Mouse (Mus musculus): ENCODE data around the gene Tmem132c.

Gene Tmem132c

DNA sequence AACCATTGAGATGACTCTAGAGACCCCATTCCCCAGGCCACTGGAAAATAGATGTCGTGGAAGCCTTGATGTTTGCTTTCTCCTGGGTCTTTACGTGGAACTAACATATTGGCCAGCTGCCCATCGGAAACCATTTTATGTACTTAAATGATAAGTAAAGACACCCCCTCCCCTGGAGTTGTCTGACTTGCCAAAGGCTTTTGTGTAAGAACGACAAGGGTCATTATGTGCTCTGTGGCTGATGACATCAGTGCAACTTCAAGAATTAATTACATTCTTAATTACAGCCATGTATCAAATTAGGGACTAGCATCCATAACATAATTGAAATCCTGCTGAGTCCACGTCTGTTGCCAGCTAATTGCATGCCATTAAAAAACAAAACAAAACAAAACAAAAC lies 45.3 kb downstream of the Tmem132c start:
- DNase-seq, result no peak

DNA sequence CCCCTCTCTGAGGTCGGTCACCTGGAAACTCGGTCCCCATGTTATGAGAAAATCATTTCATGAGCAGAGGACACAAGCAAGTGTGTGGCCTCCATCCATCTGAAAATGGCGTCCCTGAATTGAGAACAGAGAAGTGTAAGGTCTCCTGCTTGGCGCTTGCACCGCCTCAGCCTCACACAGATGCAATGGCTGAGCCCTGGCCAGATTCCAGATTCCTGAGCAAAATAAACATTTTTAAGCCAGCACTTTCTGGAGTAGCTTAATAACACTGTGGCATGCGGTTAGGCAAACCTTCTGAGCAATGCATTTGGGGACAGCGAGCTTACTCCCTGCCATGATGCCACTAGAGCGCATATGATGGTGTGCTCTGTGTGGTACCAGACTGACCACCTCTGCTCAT lies 48.1 kb downstream of the Tmem132c start:
- DNase-seq, result no peak

DNA sequence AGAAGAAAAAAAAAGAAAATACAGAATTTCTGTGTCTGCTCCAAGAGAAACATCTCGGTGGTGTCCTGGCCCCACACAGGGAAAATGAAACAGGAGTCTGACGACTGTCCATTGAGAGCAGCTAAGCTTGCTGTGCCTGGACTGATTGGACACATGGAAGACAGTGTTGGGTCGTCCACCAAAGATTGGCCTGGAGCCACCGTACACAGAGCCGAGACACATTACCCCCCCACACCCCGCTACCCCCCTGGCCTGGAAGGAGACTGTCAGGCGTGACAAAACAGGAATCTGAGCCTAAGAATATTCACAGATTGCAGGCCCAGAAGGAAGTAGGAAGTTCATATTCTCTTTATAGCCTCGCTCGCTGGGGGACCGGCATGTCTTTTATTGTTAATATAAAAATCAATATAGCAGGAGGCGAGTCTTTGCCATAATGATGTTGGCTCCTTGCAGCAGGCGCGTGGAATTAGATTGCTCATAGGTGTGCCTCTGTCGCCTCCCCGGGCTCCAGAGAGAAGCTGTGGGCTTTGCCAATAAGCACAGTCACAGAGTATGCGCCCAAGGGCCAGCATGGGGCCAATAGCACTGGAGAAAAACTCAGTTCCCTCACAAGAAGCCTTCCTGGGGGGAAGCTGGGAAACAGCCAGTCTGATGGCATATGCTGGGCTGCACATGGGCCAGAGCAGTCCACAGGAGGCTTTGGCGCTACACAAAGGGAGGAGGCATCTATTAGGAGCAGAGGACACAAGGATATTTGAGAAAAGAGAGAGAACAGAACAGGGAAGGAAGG lies 49.0 kb downstream of the Tmem132c start:
- DNase-seq, result peak; percentile 87 to 91

DNA sequence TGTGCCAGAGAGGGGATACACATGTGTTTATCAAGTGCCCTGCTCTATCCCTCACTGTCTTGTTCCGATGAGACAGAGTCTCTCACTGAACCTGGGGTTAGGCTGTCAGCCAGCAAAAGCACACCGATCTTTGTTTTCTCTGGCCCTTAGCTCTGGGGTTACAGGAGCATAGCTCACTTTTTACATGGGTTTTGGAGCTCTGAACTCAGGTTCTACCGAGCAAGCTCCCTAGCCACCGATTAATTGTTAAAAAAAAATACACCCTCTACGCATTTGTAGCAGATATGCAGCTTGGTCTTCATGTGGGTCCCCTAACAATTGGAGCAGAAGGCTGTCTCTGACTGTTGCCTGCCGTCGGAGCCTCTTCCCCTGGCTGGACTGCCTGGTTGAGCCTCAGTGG lies 50.0 kb downstream of the Tmem132c start:
- DNase-seq, result no peak

- no peak for DNase-seq
Observed at GRCm38 (mm10) chr5:127293698-127294097, 52.1 kb downstream of the Tmem132c start.

- DNase-seq, result no peak
Observed at GRCm38 (mm10) chr5:127297461-127297860, 55.9 kb downstream of the Tmem132c start.

GRCm38 (mm10) chr5:127298060-127298459 lies 56.5 kb downstream of the Tmem132c start:
- no peak for DNase-seq

GRCm38 (mm10) chr5:127299010-127299409 lies 57.4 kb downstream of the Tmem132c start:
- DNase-seq, result no peak

- peak; percentile 73 to 74 for DNase-seq
Observed at GRCm38 (mm10) chr5:127300597-127301254, 59.1 kb downstream of the Tmem132c start.

- no peak for DNase-seq
Observed at GRCm38 (mm10) chr5:127305312-127305711, 63.7 kb downstream of the Tmem132c start.

- DNase-seq, result peak; percentile 80 to 86
Observed at GRCm38 (mm10) chr5:127305719-127306118, 64.1 kb downstream of the Tmem132c start.

DNA sequence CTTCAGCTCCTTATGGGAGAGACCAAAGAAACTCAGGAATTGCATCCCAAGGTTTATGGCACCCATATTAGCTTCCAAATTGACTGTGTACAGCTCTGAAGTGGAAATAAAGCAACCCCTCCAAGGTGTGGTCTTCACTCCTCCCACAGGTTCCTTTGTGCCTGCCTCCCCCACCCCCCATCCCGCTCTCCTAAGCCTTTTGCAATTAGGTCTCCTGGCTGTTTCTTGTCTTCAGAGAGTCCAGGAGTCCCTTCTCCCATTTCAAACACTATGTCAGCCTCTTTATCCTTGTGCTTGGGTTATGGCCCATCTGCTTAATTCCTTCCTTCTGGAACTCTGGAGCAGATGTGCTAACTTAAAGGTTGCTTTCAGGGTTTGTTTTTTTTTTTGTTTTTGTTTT lies 65.1 kb downstream of the Tmem132c start:
- DNase-seq, result no peak

- DNase-seq, result no peak
Observed at GRCm38 (mm10) chr5:127310318-127311004, 68.9 kb downstream of the Tmem132c start.

GRCm38 (mm10) chr5:127311005-127311331 lies 69.4 kb downstream of the Tmem132c start:
- no peak for DNase-seq

GRCm38 (mm10) chr5:127313634-127314033 lies 72.0 kb downstream of the Tmem132c start:
- DNase-seq, result peak; percentile 63 to 70

- no peak for DNase-seq
Observed at GRCm38 (mm10) chr5:127319096-127319779, 77.6 kb downstream of the Tmem132c start.

GRCm38 (mm10) chr5:127324645-127325044 lies 83.0 kb downstream of the Tmem132c start:
- DNase-seq, result no peak

DNA sequence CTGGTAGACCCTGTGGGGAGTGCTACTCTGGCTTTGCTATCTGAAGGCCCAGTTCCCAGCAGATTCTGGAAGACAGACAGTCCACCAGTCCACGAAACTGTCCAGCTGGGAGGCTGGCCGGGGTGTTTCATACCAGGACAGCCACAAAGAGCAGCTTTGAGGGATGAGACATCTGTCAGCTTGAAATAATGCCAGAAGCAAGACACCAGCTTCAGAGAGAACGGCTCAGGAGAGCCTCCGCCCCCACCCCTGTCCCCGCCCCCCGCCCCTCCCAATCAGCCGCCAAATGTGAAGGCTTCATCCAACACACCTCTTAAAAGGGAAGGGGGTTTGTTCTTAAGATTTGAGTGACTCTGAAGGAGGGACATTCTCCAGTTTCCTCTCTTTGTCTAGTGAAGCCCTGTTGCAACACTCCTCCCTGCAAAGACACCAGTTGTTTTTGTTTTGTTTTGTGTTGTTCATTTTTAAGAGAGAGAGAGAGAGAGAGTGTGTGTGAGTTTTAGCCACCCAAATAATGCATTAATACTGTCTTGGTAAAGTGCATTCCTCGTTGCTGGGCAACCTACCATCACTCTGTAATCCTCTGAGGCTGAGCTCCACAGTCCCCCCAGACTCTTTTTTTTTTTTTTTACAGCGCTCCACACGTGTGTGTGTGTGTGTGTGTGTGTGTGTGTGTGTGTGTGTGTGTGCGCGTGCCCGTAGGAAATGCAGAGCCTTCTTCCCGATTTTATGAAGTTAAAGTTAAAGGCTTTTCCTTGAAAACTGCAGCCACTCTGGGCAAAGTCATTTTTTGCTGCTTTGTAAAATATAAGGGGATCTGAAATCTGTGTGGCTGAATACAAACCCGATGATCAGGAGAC lies 94.7 kb downstream of the Tmem132c start:
- peak; percentile 48 for DNase-seq

DNA sequence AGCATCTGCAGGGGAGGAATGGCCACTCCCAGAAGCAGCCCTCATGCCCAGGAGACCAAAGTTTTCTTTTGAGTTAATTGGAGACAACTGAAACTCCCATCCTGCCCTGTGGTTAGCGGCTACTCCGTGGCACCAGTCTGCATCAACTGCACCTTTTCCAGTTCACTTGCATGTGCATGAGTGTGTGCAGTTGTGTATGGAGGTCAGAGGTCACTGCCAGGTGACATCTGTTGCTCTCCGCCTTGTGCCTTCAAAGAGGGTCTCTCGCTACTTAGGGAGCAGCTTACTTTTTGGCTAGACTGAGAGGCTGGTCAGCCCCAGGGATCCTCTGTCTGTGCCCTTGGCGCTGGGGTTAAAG lies 95.3 kb downstream of the Tmem132c start:
- DNase-seq, result no peak

GRCm38 (mm10) chr5:127339016-127339435 lies 97.4 kb downstream of the Tmem132c start:
- no peak for DNase-seq

- no peak for DNase-seq
Observed at GRCm38 (mm10) chr5:127341158-127341557, 99.5 kb downstream of the Tmem132c start.

GRCm38 (mm10) chr5:127344721-127345120 lies 103.1 kb downstream of the Tmem132c start:
- DNase-seq, result no peak

Data from cerebellum, postnatal 36 days (tissue).